Mouse (Mus musculus): Measurements from ENCODE around the gene Zfp750. TPM values are rescaled to one million over a fixed set of nuclear protein-coding genes. Genes with fewer than 3 reads are reported as not detected.

The Zfp750 gene
- total and polyA plus RNA-seq, 3 experiments, result 0.06 to 0.08 TPM; not detected in 1

DNA sequence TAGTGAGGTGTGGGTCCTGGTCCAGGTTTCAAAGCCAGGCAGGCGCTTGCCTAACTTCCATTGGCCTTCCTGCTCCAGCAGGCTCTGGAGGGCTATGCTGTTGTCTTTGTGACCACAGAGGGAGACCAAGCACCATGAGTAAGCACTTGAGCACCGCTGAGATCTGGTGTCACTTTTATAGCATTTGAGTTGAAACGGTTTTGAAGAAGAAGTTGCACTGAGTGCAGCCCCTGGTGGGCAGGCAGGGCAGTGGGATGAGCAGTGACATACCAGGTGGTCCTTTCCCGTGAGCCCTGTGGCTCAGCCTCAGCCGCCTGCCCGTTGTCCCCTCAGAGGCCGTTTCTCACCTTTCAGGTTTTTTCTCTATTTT lies 41.1 kb upstream of the Zfp750 start:
- DNase-seq (ENCODE audit: low read depth, low spot score), result peak; percentile 87
- peak overlapping the region; percentile 93 for H3K27ac ChIP-seq (ENCODE audit: control insufficient read depth, low read depth, low read length)
- H3K4me1 ChIP-seq (ENCODE audit: control insufficient read depth in 1 of 2, insufficient read depth in 2 of 2, low read length in 2 of 2), result peaks cover 27 to 28% of the 10 kb centered on the region in 2 experiments
- no peaks in the 10 kb centered on the region for H3K9me3 ChIP-seq (replicated peaks; ENCODE audit: insufficient read depth, low read length)
- H3K9ac ChIP-seq (ENCODE audit: control insufficient read depth, low read depth, low read length, poor library complexity, severe bottlenecking), result peak overlapping the region; percentile 3; the same call in 1 of the 2 replicates
- H3K27me3 ChIP-seq (ENCODE audit: control insufficient read depth in 1 of 2, insufficient read depth in 2 of 2, low read length in 2 of 2), result no peaks in the 10 kb centered on the region
- H3K36me3 ChIP-seq (ENCODE audit: control insufficient read depth in 1 of 2, insufficient read depth in 2 of 2, low read length in 2 of 2), result peaks cover 13 to 29% of the 10 kb centered on the region in 2 experiments
- peak; percentile 32; the same call in 1 of the 2 replicates for TF ChIP-seq SMC3 (IDR thresholded peaks at IDR 0.05; ENCODE audit: low read depth, low read length)
- TF ChIP-seq ZMIZ1 (IDR thresholded peaks at IDR 0.05; ENCODE audit: low read depth, low read length), result no peak
- TF ChIP-seq RAD21 (IDR thresholded peaks at IDR 0.05; ENCODE audit: low read depth, low read length), result peak; percentile 26
- peak; percentile 26 to 47 (median 45); a peak in 5 of 6 replicates for TF ChIP-seq CTCF (IDR thresholded peaks at IDR 0.05 in 2 of 3, conservative IDR thresholded peaks at IDR 0.05 in 1 of 3; ENCODE audit: control insufficient read depth in 1 of 3, insufficient read depth in 1 of 3, low read depth in 2 of 3, low read length in 3 of 3, poor library complexity in 1 of 3, severe bottlenecking in 1 of 3)
- no peak overlapping the region; a peak in 1 of 4 replicates for H3K4me3 ChIP-seq (ENCODE audit: control insufficient read depth in 1 of 2, insufficient read depth in 1 of 2, low read depth in 2 of 2, low read length in 2 of 2)
- H3K79me2 ChIP-seq (ENCODE audit: control insufficient read depth, insufficient read depth, low read length, poor library complexity), result no peaks in the 10 kb centered on the region

DNA sequence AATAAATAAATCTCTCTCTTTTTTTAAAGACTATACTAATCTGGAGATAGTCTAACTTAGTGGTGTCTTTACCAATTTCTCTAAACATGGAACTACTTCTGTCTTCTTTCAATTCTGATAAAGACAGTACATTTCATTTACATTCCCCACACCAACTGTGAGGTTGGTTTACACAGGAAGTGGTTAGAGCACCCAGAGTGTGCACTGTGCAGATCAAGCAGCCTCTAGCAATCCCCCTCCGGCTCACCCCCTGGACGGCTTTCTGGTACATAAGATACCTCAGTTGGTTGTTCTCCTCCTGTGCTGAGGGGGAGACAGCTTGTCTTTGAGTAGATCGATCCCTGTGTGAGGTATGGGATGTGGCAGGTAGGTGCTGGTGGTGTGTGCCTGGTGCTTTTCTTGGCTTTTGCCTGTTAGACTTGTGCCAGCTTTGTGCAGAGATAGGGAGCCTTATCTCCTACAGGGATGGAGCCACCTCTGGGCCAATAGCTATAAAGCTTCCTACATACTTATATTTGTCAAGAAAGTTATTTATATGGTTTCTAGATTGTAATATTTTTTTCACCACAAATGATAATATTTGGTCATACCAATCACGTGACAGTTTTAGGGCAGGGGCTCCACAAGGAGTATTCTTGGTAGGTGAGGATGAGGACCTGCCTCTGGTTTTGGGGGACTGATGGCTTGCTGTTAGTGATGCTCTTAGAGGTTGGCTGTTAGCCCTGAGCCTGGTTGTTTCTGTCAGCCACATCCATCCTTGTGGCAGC lies 40.6 kb upstream of the Zfp750 start:
- H3K79me2 ChIP-seq (ENCODE audit: control insufficient read depth, insufficient read depth, low read length, poor library complexity), result no peaks in the 10 kb centered on the region
- H3K9ac ChIP-seq (ENCODE audit: control insufficient read depth, low read depth, low read length, poor library complexity, severe bottlenecking), result peak overlapping the region; percentile 3; the same call in 1 of the 2 replicates
- H3K27me3 ChIP-seq (ENCODE audit: control insufficient read depth in 1 of 2, insufficient read depth in 2 of 2, low read length in 2 of 2), result no peaks in the 10 kb centered on the region
- H3K9me3 ChIP-seq (replicated peaks; ENCODE audit: insufficient read depth, low read length), result no peaks in the 10 kb centered on the region
- H3K27ac ChIP-seq (ENCODE audit: control insufficient read depth, low read depth, low read length), result peak overlapping the region; percentile 93
- peaks cover 28 to 29% of the 10 kb centered on the region in 2 experiments for H3K4me1 ChIP-seq (ENCODE audit: control insufficient read depth in 1 of 2, insufficient read depth in 2 of 2, low read length in 2 of 2)
- H3K36me3 ChIP-seq (ENCODE audit: control insufficient read depth in 1 of 2, insufficient read depth in 2 of 2, low read length in 2 of 2), result peaks cover 10 to 29% of the 10 kb centered on the region in 2 experiments
- H3K4me3 ChIP-seq (ENCODE audit: control insufficient read depth in 1 of 2, insufficient read depth in 1 of 2, low read depth in 2 of 2, low read length in 2 of 2), result peak overlapping the region in 1 of 2 experiments; percentile 9; a peak in 1 of 4 replicates
- DNase-seq (ENCODE audit: low read depth, low spot score), result peak; percentile 97
- TF ChIP-seq RAD21 (IDR thresholded peaks at IDR 0.05; ENCODE audit: low read depth, low read length), result no peak
- TF ChIP-seq ZMIZ1 (IDR thresholded peaks at IDR 0.05; ENCODE audit: low read depth, low read length), result no peak
- TF ChIP-seq TAL1 (IDR thresholded peaks at IDR 0.05; ENCODE audit: low read length), result peak; percentile 90
- TF ChIP-seq CTCF (IDR thresholded peaks at IDR 0.05 in 2 of 3, conservative IDR thresholded peaks at IDR 0.05 in 1 of 3; ENCODE audit: control insufficient read depth in 1 of 3, insufficient read depth in 1 of 3, low read depth in 2 of 3, low read length in 3 of 3, poor library complexity in 1 of 3, severe bottlenecking in 1 of 3), result no peak
- 0 out of 2 replicates have a peak, but pooled peaks have one; percentile 1 for TF ChIP-seq SMC3 (IDR thresholded peaks at IDR 0.05; ENCODE audit: low read depth, low read length)
- TF ChIP-seq MYB (IDR thresholded peaks at IDR 0.05; ENCODE audit: low read depth, low read length), result peak; percentile 81
- peak; percentile 74; the same call in 1 of the 2 replicates for TF ChIP-seq MEF2A (IDR thresholded peaks at IDR 0.05; ENCODE audit: extremely low read depth, insufficient replicate concordance, low read depth, low read length, poor library complexity, severe bottlenecking)
- no peak; the same call in 1 of the 2 replicates for TF ChIP-seq CHD1 (IDR thresholded peaks at IDR 0.05; ENCODE audit: low read depth, low read length)
- peak; percentile 81 for TF ChIP-seq SIN3A (IDR thresholded peaks at IDR 0.05; ENCODE audit: low read length)
- peak; percentile 61 for TF ChIP-seq MYC (IDR thresholded peaks at IDR 0.05; ENCODE audit: low read depth, low read length)
- TF ChIP-seq E2F4 (IDR thresholded peaks at IDR 0.05; ENCODE audit: borderline replicate concordance, low read depth, low read length), result 0 out of 2 replicates have a peak, but pooled peaks have one; percentile 56
- no peak for TF ChIP-seq KAT2A (conservative IDR thresholded peaks at IDR 0.05; ENCODE audit: low read depth, low read length)
- TF ChIP-seq TCF12 (IDR thresholded peaks at IDR 0.05; ENCODE audit: low read depth, low read length), result peak; percentile 93
- TF ChIP-seq HCFC1 (IDR thresholded peaks at IDR 0.05; ENCODE audit: low read depth, low read length), result peak; percentile 55; the same call in 1 of the 2 replicates
- no peak for TF ChIP-seq NELFE (IDR thresholded peaks at IDR 0.05; ENCODE audit: low read depth, low read length)
- no peak for TF ChIP-seq POLR2AphosphoS2 (IDR thresholded peaks at IDR 0.05; ENCODE audit: low read length)
- peak; percentile 37 to 63; a peak in 2 of 4 replicates for TF ChIP-seq USF2 (IDR thresholded peaks at IDR 0.05; ENCODE audit: borderline replicate concordance in 1 of 2, insufficient read depth in 1 of 2, low read depth in 1 of 2, low read length in 2 of 2)
- TF ChIP-seq NRF1 (IDR thresholded peaks at IDR 0.05; ENCODE audit: insufficient read depth, low read depth, low read length, poor library complexity, severe bottlenecking), result no peak
- TF ChIP-seq ELF1 (IDR thresholded peaks at IDR 0.05; ENCODE audit: low read depth, low read length), result peak; percentile 29; the same call in 1 of the 2 replicates
- TF ChIP-seq ETS1 (IDR thresholded peaks at IDR 0.05; ENCODE audit: low read depth, low read length), result peak; percentile 79
- no peak for TF ChIP-seq ZKSCAN1 (IDR thresholded peaks at IDR 0.05; ENCODE audit: low read depth, low read length)
- 0 out of 2 replicates have a peak, but pooled peaks have one; percentile 59 for TF ChIP-seq JUND (IDR thresholded peaks at IDR 0.05; ENCODE audit: low read depth, low read length)
- TF ChIP-seq CHD2 (IDR thresholded peaks at IDR 0.05; ENCODE audit: low read length), result peak; percentile 39
- peak; percentile 92 for TF ChIP-seq USF1 (IDR thresholded peaks at IDR 0.05; ENCODE audit: low read depth, low read length)
- no peak for TF ChIP-seq ZC3H11A (IDR thresholded peaks at IDR 0.05; ENCODE audit: low read depth, low read length)
- TF ChIP-seq MAX (IDR thresholded peaks at IDR 0.05; ENCODE audit: low read length), result no peak; the same call in none of the 2 replicates
- peak; percentile 69 for TF ChIP-seq TBP (IDR thresholded peaks at IDR 0.05; ENCODE audit: low read depth, low read length)
